Mouse (Mus musculus) liver, adult 2 months (tissue): ENCODE results near the gene Olfr557.

Source experiments
- CTCF ChIP-seq: fragments of 200-500 bp; IDR thresholded peaks from 2 replicates; pipeline ENCODE4 v1.5.1; 2011; ENCODE audit warnings: low read depth, low read length, control low read depth
- POLR2A ChIP-seq: fragments of 200-500 bp; IDR thresholded peaks from 2 replicates; pipeline ENCODE4 v1.6.1; 2011; ENCODE audit warnings: low read length, control low read depth; ENCODE audit not compliant: insufficient read depth; ENCODE audit errors: extremely low read depth

- TF ChIP-seq CTCF = no peak
- TF ChIP-seq POLR2A = no peak
Observed at GRCm38 (mm10) chr7:102698461-102698860, 2.8 kb downstream of the Olfr557 start.
